Mouse (Mus musculus) activated CD4-positive, CD25-positive, alpha-beta regulatory T cell, adult 4 months (primary cell): Measurements from ENCODE around the gene Gm20388. TPM values are rescaled to one million over a fixed set of nuclear protein-coding genes. Genes with fewer than 3 reads are reported as not detected.

Source experiments
- ATAC-seq: one replicate; pipeline ENCODE4 v1.8.0; 2017
- polyA plus RNA-seq, 2 experiments: library from polyadenylated mRNA; unstranded; fragments of 100-300 nt; shearing (Covaris generic); gene quantifications; one replicate each; pipeline ENCODE4 v1.2.1; 2017

The Gm20388 gene
- polyA plus RNA-seq, 2 experiments from 2014 or later = 9.9 to 12.3 TPM

DNA sequence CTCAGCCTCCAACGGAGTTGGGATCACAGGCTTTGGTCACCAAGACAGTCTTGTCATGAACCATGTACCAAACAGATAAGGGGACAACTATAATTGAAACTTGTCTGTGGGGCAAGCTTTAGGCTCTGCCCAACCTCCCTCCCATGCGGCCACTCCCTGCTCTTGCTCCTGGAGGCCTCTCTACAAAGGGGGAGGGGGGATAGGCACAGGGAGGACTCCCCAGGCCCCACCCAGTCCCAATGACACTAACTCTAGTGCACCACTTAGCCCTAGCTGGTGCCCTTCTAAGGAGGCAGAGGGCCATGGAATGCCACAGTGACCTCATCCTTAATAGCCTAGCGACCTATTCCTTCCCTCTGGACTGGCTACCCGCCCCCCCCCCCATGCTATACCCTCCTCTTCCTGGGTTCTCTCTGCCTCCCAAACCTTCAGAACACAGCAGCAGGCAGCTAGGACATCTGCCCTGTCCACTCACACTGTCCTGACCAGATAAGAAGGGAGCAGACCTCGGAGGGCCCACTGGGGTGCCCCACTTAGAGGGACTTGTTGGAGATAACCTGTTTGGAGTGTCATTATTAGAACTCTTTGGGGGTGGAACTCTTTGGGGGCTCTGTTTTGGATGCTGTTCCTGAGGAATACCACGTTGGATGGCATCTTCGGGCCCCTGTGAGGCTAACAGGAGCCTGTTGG, 2635.6 kb downstream of the Gm20388 start:
- ATAC-seq = no peak

DNA sequence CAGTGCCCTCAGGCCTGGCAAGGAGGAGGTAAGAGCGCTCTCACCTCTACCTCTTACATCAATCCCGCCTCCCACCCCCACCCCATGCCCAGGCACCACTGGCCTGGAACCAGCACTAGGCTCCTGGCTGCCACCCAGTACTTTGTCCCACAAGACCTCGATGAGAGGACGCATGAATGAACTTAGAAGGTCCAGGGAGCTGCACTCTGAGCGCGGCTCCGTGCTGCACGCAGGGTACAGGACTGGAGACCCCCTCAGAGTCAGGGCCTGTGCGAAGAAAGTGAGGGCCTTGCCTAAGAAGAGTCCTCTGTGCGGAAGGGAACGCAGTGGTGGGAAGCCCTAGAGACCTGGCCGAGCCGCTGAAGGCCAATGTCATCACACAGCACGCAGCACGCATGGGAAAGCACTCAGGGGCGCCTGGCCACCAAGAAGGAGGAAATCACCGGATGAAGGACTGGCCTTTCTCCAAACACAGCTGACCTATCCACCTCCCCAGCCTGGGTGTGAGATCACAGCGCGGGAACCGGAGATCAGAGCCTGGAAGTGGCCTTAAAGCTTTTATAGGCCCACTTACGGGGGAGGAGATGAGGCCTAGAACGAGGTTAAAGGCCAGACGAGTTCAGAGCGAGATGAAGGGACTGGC, 2636.3 kb downstream of the Gm20388 start:
- no peak for ATAC-seq

DNA sequence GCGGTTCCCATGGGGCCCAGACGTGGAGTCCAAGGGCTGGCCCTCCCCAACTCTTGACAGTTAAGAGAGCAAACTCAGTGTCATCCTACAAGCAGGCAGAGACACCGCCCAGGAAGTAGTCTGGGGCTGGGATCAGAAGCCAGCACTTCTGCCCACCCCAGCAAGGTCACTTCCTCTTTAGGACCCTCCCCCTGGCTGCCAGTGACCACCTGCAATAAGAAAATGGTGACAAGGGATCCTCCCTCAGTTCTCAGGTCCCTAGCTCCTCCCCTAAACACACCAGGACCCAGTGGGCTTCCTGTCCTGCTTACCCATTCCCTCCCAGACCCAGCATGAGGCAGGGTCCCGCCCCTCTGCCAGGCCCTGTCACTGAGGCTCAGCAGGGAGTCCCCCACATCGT, 2637.2 kb downstream of the Gm20388 start:
- ATAC-seq = peak; percentile 62

DNA sequence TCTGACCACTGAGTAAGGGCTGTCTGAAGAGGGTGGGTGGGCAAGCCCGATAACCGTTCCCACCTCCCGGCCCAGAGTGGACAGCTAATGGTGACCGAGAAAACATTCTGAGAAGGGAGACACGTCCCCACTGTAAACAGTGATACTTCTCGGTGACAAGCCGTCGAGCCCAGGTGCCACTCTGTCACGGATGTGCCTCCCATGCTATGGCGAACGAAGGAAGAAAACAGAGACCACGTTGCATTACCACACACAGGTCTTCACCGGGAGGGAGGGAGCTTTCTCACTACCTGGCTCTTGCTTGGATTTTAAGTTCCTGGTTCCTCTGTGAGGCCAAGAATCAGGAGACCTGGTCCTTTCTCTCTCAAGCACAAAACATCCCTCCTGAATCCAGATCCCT, 2637.7 kb downstream of the Gm20388 start:
- no peak for ATAC-seq

DNA sequence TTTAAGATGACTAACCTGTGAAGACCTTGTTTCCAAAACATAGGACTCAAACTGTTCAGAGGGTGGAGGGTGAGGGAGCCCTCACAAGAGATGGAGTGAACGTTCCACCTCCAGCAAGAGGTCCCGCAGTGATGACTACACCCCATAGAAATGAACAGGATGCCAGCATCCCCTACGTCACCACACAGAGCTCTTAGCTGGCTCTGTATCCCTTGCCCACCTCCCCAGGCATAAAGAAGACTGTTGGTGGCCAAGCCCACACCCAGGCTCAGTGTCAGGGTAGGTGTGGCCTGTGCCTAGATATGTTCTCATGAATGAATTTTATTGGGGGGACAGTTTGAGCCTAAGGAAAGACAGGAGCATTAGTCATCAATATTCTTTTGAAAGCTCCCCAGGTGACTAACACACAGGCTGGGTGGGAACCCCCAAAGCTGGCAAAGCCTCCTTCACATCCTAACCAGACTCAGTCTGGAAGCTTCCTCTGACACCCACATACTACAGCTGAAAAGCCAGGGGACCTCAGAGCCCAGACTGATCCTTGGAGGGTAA, 2638.3 kb downstream of the Gm20388 start:
- peak; percentile 38 for ATAC-seq

DNA sequence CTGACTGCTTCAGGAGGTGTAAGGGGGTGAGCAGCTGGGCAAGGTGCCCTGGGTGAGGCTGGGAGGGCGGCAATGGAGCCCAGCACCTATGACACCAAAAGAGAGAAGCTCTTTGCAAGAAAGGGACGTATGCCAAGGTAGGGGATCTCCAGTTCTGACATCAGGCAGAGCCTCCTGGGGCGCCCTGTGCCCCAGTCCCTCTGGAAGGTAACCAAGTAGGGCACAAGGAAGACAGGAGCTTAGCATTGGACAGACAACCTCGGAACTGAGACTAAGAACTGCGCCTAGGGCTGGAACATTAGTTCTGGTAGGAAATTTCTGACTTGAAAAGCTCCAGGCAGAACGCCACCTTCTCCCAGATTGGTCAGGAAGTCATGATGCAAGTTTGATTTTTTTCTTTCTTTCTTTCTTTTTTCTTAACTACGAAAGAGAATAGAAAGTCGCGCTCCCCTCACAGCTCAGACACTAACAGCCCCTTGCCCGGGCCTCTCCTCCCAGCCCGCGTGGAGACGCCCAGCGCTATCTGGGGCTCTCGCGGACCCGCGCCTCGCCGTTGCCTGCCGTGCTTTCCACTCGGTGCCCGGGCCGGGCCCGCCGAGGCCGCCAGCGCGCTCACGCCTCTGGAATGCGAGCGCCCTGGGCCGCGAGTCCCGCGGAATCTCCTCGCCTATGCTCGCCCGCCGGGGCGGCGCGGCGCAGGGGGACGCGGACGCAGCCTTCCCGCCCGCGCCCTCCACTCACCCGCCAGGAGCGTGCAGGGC, 2639.8 kb downstream of the Gm20388 start:
- peak; percentile 10 for ATAC-seq

DNA sequence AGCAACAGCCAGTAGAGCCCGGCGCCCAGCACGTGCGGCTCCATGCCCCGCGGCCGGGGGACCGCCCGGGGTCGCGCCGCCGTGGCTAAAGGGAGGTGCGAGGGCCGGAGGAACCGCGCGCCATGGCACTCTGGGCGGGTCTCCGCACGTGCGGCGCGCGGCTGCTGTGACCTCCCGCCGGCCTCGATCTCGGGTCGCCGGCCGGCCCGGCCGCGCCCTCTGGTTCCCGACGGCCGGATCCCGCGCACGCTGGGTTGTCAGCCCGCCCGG, 2640.3 kb downstream of the Gm20388 start:
- ATAC-seq = no peak

DNA sequence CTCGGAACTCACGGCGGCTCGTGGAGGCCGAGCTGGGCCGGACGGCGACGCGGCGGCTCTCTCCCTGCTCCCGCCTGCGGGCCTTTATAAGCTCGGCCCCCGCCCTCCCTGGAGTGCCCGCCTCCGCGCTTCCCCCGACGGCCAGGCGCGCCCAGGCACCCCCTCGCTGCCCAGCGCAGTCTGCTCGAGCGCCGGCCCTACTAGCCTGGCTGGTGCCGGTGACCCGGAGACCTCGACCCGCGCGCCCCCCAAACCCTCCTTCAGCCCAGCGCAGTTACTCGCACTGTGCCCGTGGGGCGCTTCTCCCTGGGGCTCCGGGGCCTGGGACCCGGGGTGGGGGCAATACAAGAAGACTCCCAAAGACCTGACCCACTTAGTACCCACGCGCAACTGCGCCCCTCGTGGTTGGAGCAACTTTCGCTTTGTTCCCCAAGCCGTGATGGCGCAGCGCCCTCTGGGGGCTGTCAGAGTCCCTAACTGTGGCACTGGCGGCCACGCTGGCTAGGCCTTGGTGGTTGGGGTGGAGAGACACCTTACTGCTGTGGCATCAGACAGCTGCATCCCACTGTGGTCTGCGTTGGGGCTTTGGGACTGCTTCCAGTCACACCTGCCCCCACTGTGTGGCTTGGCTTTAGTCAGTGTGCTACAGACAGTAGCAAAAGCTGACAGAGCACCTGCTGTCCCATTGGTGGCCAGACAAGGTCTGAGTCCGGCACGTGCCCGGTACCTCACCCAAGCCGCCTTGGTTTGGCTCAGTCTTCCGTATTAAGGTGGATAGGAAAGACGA, 2640.8 kb downstream of the Gm20388 start, which contains the start of gene Piezo1:
TSS of gene Piezo1 (minus strand) at position 65 of the 787 bp plus-strand sequence.
- ATAC-seq = peak; percentile 44

DNA sequence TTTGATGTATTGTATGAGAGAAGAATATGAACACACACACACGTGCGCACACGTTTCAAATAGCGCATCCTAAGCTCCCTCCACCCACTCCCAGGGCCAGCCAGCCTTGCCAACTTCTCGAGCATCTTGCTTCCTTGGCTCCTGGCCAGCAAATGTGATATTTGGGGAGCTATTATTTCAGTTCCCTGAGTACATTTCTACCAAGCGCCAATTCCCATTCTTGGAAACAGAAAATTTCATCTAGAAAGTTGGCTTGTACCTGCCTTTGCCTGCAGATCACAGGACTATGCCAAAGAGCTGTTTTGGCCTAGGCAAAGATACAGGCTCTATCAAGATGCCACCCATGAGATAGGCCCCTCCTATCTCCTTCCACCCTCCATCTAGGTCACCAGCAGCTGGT, 2644.1 kb downstream of the Gm20388 start:
- no peak for ATAC-seq

DNA sequence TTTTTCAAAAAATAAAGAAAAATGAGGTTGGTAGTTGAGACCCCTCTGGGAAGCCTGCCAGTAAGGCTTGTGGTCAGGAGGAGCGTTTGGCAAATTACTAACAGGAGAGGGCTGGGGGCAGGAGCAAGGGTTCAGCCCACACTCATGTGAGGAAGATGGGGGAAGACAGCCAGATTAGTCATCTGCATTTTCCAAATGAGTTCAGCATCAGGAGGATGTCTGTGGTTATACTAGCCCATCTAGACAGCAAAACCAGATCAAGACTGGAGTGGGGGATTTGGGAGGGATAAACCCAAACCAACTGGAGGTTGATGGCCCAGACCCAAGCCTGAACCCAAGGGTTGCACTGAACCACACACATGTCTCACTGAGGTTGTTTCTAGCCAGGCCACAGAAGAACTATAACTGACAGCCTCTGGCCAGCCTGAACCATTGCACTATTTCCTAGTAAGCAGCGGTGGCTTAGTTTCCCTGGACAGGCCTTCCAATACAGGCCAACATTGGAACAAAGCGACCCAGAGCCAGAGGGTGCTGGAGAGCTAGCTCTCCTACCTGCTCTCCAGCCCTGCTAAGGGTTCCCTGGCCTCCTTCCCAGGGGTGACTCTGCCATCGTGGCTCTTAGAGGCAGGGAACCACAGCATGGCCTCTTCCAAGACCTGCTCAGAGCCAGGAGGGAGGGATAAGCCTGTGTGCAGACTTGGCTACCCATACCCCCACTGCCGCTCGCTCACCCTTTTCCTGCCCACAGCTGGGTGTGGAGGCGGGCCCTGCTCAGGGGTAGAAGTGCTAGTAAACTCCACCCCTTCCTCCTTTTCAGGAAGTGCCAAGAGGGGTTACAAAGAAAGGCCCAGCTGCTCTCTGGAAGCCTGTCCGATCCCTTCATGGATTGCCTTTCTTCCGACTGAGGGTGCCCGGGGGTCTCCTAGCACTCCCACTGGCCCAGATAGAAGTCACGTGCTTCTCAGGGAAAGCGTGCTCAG, 2645.7 kb downstream of the Gm20388 start:
- peak; percentile 88 for ATAC-seq

DNA sequence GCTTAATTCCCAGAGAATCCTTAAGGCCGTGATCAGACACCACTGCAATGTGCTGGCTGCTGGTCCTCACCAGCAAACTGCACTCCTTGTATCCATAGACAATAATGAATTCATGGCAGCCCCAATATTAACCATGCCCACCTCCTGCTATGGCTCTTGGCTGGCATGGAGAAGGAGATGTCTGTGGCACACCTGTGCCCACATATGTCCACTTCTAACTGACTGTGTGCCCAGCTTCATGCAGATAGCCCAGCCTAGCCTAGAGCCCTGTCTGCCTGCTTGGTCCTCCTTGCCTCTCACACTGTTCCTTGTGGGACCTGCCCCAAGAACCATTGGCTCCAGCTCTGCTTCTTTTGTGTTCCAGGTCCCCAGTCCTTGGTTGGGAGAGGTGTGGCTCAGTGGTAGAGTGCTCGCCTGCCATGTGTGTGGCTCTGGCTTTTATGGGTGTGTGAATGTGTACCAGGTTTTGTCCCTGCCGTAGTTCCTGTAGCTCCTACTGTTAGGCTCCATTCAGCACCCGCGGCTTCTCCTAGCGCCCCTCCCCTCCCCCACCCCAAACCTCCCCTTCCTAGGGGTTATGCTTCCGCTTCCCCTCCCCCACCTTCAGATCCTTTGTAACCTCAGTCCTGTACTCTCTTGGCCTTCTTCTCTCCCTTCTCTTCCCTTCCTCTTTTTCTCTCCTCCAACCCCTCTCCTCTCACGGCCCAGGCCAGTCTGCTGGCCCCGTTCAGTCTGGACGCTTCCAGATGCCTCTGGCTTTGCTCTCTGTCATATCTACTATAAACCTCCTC, 2646.8 kb downstream of the Gm20388 start:
- no peak for ATAC-seq

DNA sequence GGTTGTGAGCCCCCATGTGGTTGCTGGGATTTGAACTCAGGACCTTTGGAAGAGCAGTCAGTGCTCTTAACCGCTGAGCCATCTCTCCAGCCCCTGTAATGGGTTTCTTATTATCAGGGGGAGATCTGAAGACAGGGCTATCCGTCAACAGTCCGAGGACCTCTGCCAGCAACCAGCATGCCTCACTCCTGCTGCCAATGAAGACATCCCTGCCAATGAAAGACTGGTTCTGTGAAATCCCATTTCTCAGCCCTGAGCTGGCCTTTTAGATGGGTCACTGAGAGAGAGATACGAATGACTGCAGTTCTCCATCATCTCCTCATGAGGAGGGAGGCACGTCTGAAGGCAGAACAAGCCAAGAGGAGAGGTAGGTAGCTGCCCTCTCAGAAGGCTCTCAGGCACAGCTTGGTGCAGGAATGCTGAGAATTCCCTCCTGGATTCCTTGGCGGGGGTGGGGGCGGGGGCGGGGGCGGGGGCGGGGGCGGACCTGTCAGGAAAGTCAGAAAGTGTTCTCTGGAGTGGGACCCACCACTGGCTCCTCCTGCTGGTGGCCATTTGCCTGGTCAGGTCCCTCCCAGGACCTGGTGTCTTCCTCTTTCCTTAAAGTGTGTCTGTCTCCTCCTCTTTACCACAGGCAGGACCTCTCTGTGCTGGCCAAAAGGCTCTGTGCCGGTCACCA, 2648.2 kb downstream of the Gm20388 start:
- ATAC-seq = no peak

DNA sequence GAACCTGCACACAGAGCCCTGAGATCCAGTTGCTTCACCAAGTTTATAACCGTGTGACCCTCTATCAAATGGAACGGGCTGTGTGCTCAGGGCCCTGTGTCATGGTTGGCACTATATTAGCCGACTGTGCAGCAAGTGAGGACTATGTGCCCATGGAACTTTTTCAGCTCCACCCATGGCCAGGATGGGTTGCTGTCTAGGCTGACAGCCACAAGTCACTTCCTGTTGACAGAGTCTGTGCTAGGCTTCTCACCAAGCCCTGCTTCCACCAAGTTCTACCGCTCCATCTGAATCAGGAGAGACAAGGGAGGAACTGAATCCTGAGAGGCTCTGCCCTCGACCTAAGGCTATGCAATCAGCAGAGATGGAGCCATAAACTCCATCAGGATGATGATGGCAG, 2650.6 kb downstream of the Gm20388 start:
- ATAC-seq = peak; percentile 83

DNA sequence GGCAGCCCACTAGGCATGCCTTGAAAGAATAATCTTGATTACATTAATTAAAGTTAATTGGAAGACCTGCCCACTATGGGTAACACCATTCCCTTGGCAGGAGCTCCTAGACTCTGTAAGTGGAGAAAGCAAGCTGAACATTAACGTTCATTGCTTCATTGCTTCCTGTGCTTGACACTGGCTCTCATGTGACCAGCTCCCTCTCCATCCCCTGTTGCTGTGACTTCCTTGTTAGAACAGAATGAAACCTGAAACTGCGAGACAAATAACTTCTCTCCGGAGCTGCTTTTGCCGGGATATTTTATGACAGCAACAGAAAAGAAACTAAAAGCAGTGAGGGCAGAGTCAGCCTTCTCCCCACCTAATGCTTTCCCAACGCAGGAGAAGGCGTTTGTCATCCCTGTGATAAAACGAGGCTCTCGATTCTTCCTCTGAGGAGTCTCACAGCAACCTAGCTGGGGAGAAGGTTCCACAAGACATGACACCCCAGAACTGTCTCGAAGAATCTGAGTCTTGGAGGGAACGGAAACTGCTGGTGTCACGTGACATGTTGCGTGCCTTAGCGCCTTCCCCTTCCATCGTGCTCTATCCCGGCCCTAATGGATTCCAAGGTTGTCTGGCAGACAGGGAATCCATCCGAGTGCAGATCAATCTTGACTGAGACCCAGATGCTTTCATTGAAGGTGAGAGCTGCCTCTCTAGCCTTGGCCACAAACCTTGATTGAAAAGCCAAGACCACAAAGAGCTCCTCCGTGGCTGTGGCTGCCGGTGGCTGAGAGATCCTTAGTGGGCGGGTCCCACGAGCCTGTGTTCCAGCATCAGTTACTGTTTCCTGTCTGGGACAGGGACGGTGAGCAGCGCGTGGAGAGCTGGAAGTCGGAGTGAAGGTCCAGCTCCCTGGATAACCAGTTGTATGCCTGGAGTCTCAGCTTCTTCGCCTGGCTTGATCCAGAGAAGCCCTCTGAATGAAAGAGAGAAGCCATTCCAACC, 2654.0 kb downstream of the Gm20388 start:
- ATAC-seq = no peak

DNA sequence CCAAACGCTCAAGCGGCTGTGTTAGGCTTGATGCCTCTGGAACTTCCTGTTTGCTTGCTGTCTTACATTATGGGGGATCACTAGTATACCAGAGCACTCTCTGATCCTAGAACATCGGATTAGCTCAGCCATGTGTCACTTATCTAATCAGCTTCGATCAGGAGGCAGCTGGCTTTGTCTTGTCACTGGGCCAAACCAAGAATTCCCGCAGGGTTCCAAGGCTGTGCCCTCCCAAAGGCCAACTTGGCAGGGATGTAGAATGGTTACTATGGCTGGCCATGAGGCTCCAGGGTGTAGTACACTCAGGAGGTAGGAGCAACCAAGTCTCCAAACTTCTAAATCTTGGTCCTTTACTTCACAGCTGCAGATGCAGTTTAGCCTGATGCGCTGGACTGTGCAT, 2656.1 kb downstream of the Gm20388 start:
- no peak for ATAC-seq

DNA sequence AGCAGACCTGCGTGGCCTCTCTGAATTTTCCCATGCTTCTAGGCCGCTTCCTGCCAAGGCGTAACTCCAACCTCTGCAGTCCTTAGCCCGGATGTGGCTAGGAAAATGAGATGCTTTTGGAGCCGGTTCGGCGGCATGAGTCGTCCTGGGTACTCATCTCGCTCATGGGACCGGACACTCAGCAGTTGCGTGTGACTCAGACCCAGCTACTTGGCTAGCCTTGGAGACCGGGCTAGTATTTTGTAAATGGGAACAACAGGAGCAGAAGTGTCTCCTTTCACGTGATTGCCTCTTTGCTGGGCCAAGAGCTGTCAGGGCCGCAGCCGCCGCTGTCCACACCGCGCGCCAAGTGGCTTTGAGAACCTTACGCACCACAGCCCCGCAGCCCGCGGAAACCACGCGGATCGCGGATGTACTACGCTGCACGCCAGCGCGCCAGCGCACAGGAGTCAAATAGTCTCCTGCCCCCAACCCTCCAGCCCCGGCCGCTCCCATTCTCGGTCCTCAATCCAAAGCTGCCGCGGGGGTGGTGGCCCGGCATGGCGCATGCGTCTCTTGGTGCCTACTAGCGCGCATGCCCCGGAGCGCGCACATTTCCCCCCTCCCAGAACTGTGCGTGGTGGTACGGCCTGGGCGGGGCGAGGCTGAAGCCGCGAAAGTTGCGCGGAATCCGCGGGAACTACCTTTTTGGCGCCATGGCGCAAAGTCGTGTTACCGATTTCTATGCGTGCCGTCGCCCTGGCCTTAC, 2656.9 kb downstream of the Gm20388 start, which contains the start of gene Cdt1:
TSS of gene Cdt1 (plus strand) at position 655 of the 748 bp plus-strand sequence.
- peak; percentile 76 for ATAC-seq

DNA sequence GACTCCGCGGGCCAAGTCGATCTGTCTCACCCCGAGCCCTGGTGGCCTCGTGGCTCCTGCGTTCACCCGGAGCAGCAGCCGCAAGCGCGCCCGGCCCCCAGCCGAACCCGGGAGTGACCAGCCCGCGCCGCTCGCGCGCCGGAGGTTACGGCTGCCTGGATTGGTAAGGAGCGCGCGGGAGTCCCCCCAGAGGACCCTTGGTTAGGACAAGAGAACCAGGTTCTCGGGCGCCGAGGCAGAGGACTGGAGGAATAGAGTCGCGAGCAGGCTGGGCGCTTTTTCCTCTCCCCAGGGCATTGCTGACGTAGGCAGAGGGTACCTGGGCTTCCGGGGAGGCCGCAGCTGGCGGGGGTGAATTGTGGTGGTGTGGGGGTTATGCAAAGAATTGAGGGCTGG, 2657.5 kb downstream of the Gm20388 start:
- peak; percentile 48 for ATAC-seq

DNA sequence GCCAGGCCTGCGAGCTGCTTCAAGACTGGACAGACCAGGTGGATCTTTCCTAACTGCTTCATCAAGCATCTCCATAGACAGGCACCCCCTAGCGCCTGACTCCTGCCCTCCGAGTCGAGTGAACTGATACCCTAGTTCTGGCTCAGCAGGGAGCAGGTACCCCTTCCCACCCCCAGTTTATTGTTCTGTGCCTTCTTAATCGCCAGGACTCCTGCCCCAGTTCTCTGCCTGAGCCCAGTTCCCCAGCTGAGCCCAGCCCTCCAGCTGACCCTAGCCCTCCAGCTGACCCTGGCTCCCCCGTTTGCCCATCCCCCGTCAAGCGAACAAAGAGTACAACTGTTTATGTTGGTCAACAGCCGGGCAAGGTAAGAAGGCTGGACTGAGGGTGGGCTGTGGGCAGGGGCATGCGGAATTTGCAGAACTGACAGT, 2658.3 kb downstream of the Gm20388 start:
- no peak for ATAC-seq
